Mouse (Mus musculus) liver, postnatal 0 days (tissue): ENCODE measurements around the gene Gm37240. TPM values are rescaled to one million over a fixed set of nuclear protein-coding genes. Genes with fewer than 3 reads are reported as not detected.
"Not testable (repeated sequence)": the region's sequence is repeated elsewhere in the genome, so short reads cannot be mapped to it uniquely, and the experiment has no call there.

Source experiments
- ATAC-seq: fragments of 200-750 bp; cut with Nextera tagmentation; 2 replicates; pipeline ENCODE4 v1.8.0; 2017; ENCODE audit warnings: mild to moderate bottlenecking, moderate library complexity
- DNase-seq: peaks from one replicate; pipeline ENCODE4 v3.0.0-alpha.2; 2016
- H3K27ac ChIP-seq: fragments of 300-500 bp; sonication (generic); 2 replicates; pipeline ENCODE4 v1.5.1; 2014; ENCODE audit warnings: antibody characterized with exemption, moderate library complexity, mild to moderate bottlenecking, low read depth
- H3K27me3 ChIP-seq: fragments of 300-500 bp; sonication (generic); 2 replicates; pipeline ENCODE4 v1.6.1; 2014; ENCODE audit warnings: low read length, control low read depth, mixed read lengths; ENCODE audit not compliant: insufficient read depth
- H3K36me3 ChIP-seq: fragments of 300-500 bp; sonication (generic); replicated peaks from 2 replicates; pipeline ENCODE4 v1.6.1; 2014; ENCODE audit warnings: mild to moderate bottlenecking, control low read depth, low read length, moderate library complexity, mixed read lengths; ENCODE audit not compliant: insufficient read depth
- H3K4me1 ChIP-seq: fragments of 300-500 bp; sonication (generic); 2 replicates; pipeline ENCODE4 v1.6.1; 2014; ENCODE audit warnings: antibody characterized with exemption, mild to moderate bottlenecking, control low read depth; ENCODE audit not compliant: insufficient read depth
- H3K4me2 ChIP-seq: fragments of 300-500 bp; sonication (generic); 2 replicates; pipeline ENCODE4 v1.6.1; 2014; ENCODE audit warnings: low read depth, mild to moderate bottlenecking, low read length, moderate library complexity, mixed read lengths
- H3K4me3 ChIP-seq: fragments of 300-500 bp; sonication (generic); 2 replicates; pipeline ENCODE4 v1.5.1; 2014; ENCODE audit warnings: low read depth, low read length
- H3K9ac ChIP-seq: fragments of 300-500 bp; sonication (generic); replicated peaks from 2 replicates; pipeline ENCODE4 v1.6.1; 2014; ENCODE audit warnings: mild to moderate bottlenecking, moderate library complexity
- H3K9me3 ChIP-seq: fragments of 300-500 bp; sonication (generic); 2 replicates; pipeline ENCODE4 v1.6.1; 2016; ENCODE audit warnings: mild to moderate bottlenecking, control low read depth, low read length, mixed read lengths
- CTCF ChIP-seq: sonication (generic); IDR thresholded peaks from 2 replicates; pipeline ENCODE4 v1.5.1; 2016; ENCODE audit warnings: antibody characterized with exemption, low read depth
- EP300 ChIP-seq: IDR thresholded peaks from 2 replicates; pipeline ENCODE4 v1.6.1; 2016; ENCODE audit warnings: antibody characterized with exemption, low read depth, mild to moderate bottlenecking
- WGBS: fragments of 180-500 bp; shearing (Covaris S2); extraction: QIAGEN DNeasy Blood & Tissue Kit; methylation state at CpG from one replicate; pipeline ENCODE4 v1.1.7; 2014; ENCODE audit not compliant: insufficient replicate concordance; 5-methylcytosine and 5-hydroxymethylcytosine counted together
- polyA plus RNA-seq: library from polyadenylated mRNA; unstranded; fragments of >200 nt; fragmentation: Nextera tagmentation; extraction: Ambion mirVana; gene quantifications from 2 replicates; pipeline ENCODE4 v1.2.1, GENCODE M21; 2015

Gm37240 gene
- polyA plus RNA-seq, 1 experiment from 2014 or later: 0.72 TPM

DNA sequence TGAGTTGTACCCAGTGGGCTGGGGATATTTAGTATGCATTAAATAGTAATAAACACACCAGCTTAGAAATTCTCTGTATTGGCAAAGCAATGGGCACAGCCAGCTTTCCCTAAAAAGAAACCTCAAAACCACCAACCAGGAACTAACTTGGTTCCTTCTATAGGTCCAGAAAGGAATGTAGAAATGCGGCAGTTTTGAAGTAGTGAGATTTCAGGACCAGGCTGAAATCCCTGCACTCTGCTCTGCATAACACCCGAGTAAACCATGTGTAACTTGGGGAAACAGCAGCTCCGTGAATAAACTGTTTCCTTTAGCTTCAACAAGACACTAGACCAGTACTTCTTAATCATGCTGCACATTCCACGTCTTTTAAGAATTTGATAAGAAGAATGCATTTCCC is 1306.6 kb downstream of the Gm37240 start:
- no peaks in the 10 kb centered on the region for H3K27me3 ChIP-seq
- DNase-seq (no peak), ATAC-seq (no peak)
- WGBS: 25% methylated on average over 4 of the region's 4 CpGs
- no peaks in the 10 kb centered on the region for H3K9me3 ChIP-seq
- peak overlapping the region; percentile 87 for H3K4me2 ChIP-seq
- no peaks in the 10 kb centered on the region for H3K36me3 ChIP-seq
- H3K4me3 ChIP-seq: no peak overlapping the region
- H3K9ac ChIP-seq: no peak overlapping the region
- H3K27ac ChIP-seq: no peak overlapping the region
- H3K4me1 ChIP-seq: peaks cover 18% of the 10 kb centered on the region
- TF ChIP-seq CTCF: no peak

DNA sequence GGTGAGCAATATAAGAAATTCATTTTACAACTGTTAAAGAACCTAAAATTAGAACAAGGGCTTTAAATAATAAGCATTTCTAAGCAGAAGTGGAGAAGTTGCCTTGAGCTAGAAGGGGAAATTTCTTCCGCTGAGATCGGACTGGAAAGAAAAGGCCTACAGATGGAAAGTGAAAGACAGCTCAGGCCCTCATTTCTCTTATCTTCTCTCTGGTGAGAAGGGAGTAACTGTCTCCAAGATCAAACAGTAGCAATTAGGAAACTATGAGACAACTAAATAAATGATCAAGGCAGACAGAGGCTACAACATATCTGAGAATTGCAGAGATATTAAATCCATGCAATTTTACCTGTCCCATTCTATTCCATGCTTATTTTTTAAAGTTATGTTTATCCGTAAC is 1316.8 kb downstream of the Gm37240 start:
- no peak for DNase-seq
- no peak overlapping the region for H3K27ac ChIP-seq
- H3K4me3 ChIP-seq: no peak overlapping the region
- H3K4me2 ChIP-seq: no peak overlapping the region
- no peak for ATAC-seq
- no peaks in the 10 kb centered on the region for H3K36me3 ChIP-seq
- no peaks in the 10 kb centered on the region for H3K9me3 ChIP-seq
- 69% methylated on average over 3 of the region's 3 CpGs for WGBS
- no peak overlapping the region for H3K9ac ChIP-seq
- no peak for TF ChIP-seq CTCF
- no peak for TF ChIP-seq EP300
- no peaks in the 10 kb centered on the region for H3K4me1 ChIP-seq
- no peaks in the 10 kb centered on the region for H3K27me3 ChIP-seq

DNA sequence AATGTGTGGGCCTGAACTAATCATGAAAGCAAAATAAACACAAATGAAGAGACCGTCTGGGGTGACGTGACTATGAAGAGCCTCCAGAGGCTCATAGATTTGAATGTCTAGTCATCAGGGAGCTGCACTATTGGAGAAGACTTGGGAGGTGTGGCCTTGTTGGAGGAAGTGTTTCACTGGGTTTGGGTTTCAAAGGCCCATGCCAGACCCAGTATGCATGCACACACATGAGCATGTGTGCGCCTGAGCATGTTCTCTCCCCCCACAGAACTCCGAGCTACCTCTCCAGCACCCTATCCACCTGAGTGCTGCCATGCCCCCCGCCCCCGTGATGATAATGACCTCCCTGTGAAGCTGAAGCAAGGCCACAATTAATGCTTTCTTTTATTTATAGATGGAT is 1317.7 kb downstream of the Gm37240 start:
- no peak overlapping the region for H3K9ac ChIP-seq
- H3K27ac ChIP-seq: no peak overlapping the region
- TF ChIP-seq CTCF (no peak), EP300 (no peak)
- no peaks in the 10 kb centered on the region for H3K9me3 ChIP-seq
- 77% methylated on average over 6 of the region's 6 CpGs for WGBS
- DNase-seq (no peak), ATAC-seq (no peak)
- H3K4me2 ChIP-seq: no peak overlapping the region
- no peaks in the 10 kb centered on the region for H3K27me3 ChIP-seq
- no peaks in the 10 kb centered on the region for H3K4me1 ChIP-seq
- no peaks in the 10 kb centered on the region for H3K36me3 ChIP-seq
- H3K4me3 ChIP-seq: no peak overlapping the region

DNA sequence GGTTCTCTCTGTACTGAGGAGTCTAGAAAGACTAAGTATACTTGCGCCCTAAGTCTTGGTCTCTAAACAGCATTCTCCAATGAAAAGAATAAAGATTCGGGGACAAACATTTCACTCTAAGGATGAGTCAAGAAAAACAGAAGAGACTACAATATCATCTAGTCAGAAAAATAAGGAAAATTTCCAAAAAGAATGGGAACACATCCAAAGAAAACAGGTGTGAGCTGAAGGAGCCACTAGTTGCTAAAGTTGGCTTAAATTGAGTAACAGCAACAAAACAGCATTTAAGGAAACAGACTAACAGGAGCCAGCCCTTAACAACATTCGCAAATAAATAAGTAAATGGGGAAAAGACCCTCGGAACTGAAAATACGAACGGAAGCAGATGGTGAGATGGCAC is 1318.8 kb downstream of the Gm37240 start:
- Histone ChIP-seq H3K36me3 (no peaks in the 10 kb centered on the region), H3K4me2 (no peak overlapping the region), H3K27ac (no peak overlapping the region), H3K4me3 (no peak overlapping the region), H3K4me1 (no peaks in the 10 kb centered on the region), H3K27me3 (no peaks in the 10 kb centered on the region), H3K9ac (no peak overlapping the region), H3K9me3 (no peaks in the 10 kb centered on the region)
- WGBS: 84% methylated on average over 6 of the region's 6 CpGs
- no peak for TF ChIP-seq EP300
- TF ChIP-seq CTCF: no peak
- DNase-seq: no peak
- no peak for ATAC-seq

DNA sequence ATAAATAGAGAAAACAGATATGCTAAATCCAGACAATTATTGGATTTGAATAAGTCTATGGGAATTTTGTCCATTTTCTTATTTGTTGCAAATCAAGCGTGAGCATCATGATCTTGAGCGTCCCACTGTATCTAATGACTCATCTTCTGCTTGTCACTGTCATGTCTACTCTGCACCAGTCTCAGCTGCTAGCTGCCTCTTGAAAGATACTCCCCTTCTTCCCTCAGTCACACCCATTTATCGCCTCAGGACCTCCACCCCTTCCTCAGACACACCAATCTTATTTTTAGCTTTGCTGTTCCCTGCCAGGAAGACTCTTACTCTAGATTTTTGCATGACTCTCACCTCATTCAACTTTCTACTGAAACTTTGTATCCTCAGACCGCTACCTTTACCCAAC is 1323.9 kb downstream of the Gm37240 start:
- Histone ChIP-seq H3K4me3 (no peak overlapping the region), H3K9me3 (no peaks in the 10 kb centered on the region), H3K9ac (no peak overlapping the region), H3K36me3 (no peaks in the 10 kb centered on the region), H3K4me2 (no peak overlapping the region), H3K27ac (no peak overlapping the region), H3K4me1 (peaks cover 2% of the 10 kb centered on the region; the same call in 1 of the 2 replicates), H3K27me3 (no peaks in the 10 kb centered on the region)
- DNase-seq (no peak), ATAC-seq (no peak)
- no peak for TF ChIP-seq EP300
- no peak for TF ChIP-seq CTCF
- 68% methylated on average over 4 of the region's 4 CpGs for WGBS

DNA sequence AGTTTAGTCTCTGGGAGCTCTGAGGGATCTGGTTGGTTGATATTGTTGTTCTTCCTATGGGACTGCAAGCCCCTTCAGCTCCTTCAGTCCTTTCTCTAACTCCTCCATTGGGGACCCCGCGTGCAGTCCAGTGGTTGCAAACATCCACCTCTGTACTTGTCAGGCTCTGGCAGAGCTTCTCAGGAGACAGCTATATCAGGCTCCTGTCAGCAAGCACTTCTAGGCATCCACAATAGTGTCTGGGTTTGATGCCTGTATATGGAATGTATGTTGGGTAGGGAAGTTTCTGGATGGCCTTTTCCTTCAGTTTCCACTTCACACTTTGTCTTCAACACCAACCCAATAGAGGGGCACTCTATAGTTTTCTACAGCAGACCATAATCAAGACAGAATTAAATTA is 1324.4 kb downstream of the Gm37240 start:
- not testable (repeated sequence) for H3K4me1 ChIP-seq, DNase-seq

DNA sequence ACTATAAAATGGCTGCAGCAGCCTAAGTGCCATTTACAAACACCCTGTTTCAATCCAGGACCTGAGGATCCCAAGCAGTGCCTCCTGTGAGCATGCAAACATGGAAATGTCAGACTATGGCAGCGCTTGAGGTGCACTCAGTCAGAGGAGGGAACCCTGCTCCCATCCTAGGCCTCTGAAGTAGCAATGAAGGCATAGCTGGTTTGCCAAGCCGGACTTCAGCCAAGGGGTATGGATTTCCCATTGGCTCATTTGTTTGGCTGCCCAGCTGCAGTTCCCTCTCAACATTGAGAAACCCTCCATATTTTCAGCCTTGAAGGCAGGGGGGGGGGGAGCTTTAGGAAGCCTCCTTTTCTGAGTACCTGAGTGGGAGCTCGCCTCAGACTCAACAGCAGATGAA is 1329.0 kb downstream of the Gm37240 start:
- Histone ChIP-seq H3K36me3 (no peaks in the 10 kb centered on the region), H3K27ac (no peak overlapping the region), H3K4me1 (peaks cover 12% of the 10 kb centered on the region), H3K9me3 (no peaks in the 10 kb centered on the region), H3K4me2 (no peak overlapping the region), H3K27me3 (no peaks in the 10 kb centered on the region), H3K4me3 (no peak overlapping the region), H3K9ac (no peak overlapping the region)
- ATAC-seq (0 out of 2 replicates have a peak, but pooled peaks have one; percentile 19), DNase-seq (no peak)
- 86% methylated on average over 3 of the region's 3 CpGs for WGBS
- TF ChIP-seq CTCF (no peak), EP300 (no peak)

More for the DNA sequence above, 1324.4 kb downstream of the Gm37240 start:
- 83% methylated on average over 2 of the region's 2 CpGs for WGBS
- not testable (repeated sequence) for H3K36me3 ChIP-seq, H3K4me3 ChIP-seq, ATAC-seq, H3K27me3 ChIP-seq, H3K9ac ChIP-seq, H3K9me3 ChIP-seq, H3K4me2 ChIP-seq, H3K27ac ChIP-seq
